Mouse (Mus musculus): ENCODE measurements at regions not wholly inside any gene's neighbourhood (a gene's known extent, or its start where the extent isn't known, plus 50 kb on each side); places are given as distances from the start of the nearest gene placed in this dataset.

DNA sequence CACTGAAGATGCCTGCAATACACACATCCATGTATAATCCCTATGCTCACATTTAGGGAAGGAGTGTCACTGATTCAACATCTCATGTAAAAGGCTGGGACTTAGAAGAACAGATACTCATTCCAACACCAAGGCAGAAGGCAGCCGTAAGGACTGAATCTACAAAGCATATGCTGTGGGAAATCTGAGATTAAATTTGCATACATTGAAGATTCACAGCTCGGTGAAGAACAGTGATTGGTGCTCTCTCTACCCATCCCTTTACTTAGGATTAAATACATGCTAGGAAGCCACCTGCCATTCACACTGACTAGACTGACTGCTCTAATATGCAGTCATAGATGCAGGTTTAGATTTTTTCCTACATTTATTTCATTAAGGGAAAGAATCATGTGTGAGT lies 1476.5 kb upstream of the Lrrc6 start:
- TF ChIP-seq CTCF (IDR thresholded peaks at IDR 0.05; ENCODE audit: insufficient read depth, low read depth, low read length) (no peak), POLR2A (IDR thresholded peaks at IDR 0.05; ENCODE audit: insufficient read depth, low read depth, low read length) (no peak)
